Mouse (Mus musculus) midbrain, embryonic 14.5 days (tissue): ENCODE measurements around the gene Gabbr1. TPM values are rescaled to one million over a fixed set of nuclear protein-coding genes. Genes with fewer than 3 reads are reported as not detected.
A peak's percentile ranks its signal among the peaks of the same experiment; 100 is the strongest.
"Not testable (repeated sequence)": the region's sequence is repeated elsewhere in the genome, so short reads cannot be mapped to it uniquely, and the experiment has no call there.

Source experiments
- ATAC-seq: fragments of 200-750 bp; cut with Nextera tagmentation; 2 replicates; pipeline ENCODE4 v1.8.0; 2017; ENCODE audit warnings: moderate number of reproducible peaks, moderate library complexity; ENCODE audit not compliant: low FRiP score, low TSS enrichment
- DNase-seq: peaks from one replicate; pipeline ENCODE4 v3.0.0-alpha.2; 2015
- H3K27ac ChIP-seq: fragments of 300-500 bp; sonication (generic); replicated peaks from 2 replicates; pipeline ENCODE4 v1.5.1; 2014; ENCODE audit warnings: mild to moderate bottlenecking, low read depth, low read length, moderate library complexity
- H3K27me3 ChIP-seq: fragments of 300-500 bp; sonication (generic); 2 replicates; pipeline ENCODE4 v1.6.1; 2014; ENCODE audit warnings: low read length, control low read depth, mixed read lengths; ENCODE audit not compliant: control insufficient read depth, insufficient read depth
- H3K36me3 ChIP-seq: fragments of 300-500 bp; sonication (generic); 2 replicates; pipeline ENCODE4 v1.6.1; 2014; ENCODE audit warnings: low read length, control low read depth; ENCODE audit not compliant: control insufficient read depth, insufficient read depth
- H3K4me1 ChIP-seq: fragments of 300-500 bp; sonication (generic); 2 replicates; pipeline ENCODE4 v1.6.1; 2014; ENCODE audit warnings: mild to moderate bottlenecking, antibody characterized with exemption, low read length, control low read depth; ENCODE audit not compliant: control insufficient read depth, insufficient read depth
- H3K4me2 ChIP-seq: fragments of 300-500 bp; sonication (generic); 2 replicates; pipeline ENCODE4 v1.6.1; 2014; ENCODE audit warnings: mild to moderate bottlenecking, low read length, moderate library complexity
- H3K4me3 ChIP-seq: fragments of 300-500 bp; sonication (generic); replicated peaks from 2 replicates; pipeline ENCODE4 v1.5.1; 2014; ENCODE audit warnings: low read depth, low read length
- H3K9ac ChIP-seq: fragments of 300-500 bp; sonication (generic); replicated peaks from 2 replicates; pipeline ENCODE4 v1.6.1; 2014; ENCODE audit warnings: mild to moderate bottlenecking, low read length, moderate library complexity
- H3K9me3 ChIP-seq: fragments of 300-500 bp; sonication (generic); 2 replicates; pipeline ENCODE4 v1.6.1; 2016; ENCODE audit warnings: low read length, control low read depth, mixed read lengths; ENCODE audit not compliant: control insufficient read depth
- WGBS: fragments of 180-500 bp; shearing (Covaris S2); extraction: QIAGEN DNeasy Blood & Tissue Kit; methylation state at CpG from one replicate; pipeline ENCODE4 v1.1.7; 2014; 5-methylcytosine and 5-hydroxymethylcytosine counted together
- polyA plus RNA-seq: library from polyadenylated mRNA; unstranded; fragments of >200 nt; fragmentation: Nextera tagmentation; extraction: Ambion mirVana; gene quantifications from 2 replicates; pipeline ENCODE4 v1.2.1, GENCODE M21; 2014

Gabbr1 gene
- polyA plus RNA-seq, 1 experiment from 2014 or later, result 103 TPM

- Histone ChIP-seq H3K27ac (no peak overlapping the region), H3K9ac (no peak overlapping the region), H3K4me1 (0 out of 2 replicates have a peak, but pooled peaks cover 2% of the 10 kb centered on the region), H3K9me3 (no peaks in the 10 kb centered on the region), H3K4me2 (no peak overlapping the region), H3K36me3 (peaks cover 57% of the 10 kb centered on the region), H3K27me3 (no peaks in the 10 kb centered on the region), H3K4me3 (no peak overlapping the region)
- WGBS, result 83% methylated on average over 3 of the region's 3 CpGs
- no peak for DNase-seq
- ATAC-seq, result no peak
Observed at GRCm38 (mm10) chr17:37011719-37012118, 34.0 kb upstream of the Gabbr1 start.

GRCm38 (mm10) chr17:37012141-37012540 lies 33.6 kb upstream of the Gabbr1 start:
- Histone ChIP-seq H3K27ac (no peak overlapping the region), H3K36me3 (peaks cover 52% of the 10 kb centered on the region), H3K4me1 (0 out of 2 replicates have a peak, but pooled peaks cover 2% of the 10 kb centered on the region), H3K4me3 (no peak overlapping the region), H3K9ac (no peak overlapping the region), H3K9me3 (no peaks in the 10 kb centered on the region), H3K4me2 (no peak overlapping the region), H3K27me3 (no peaks in the 10 kb centered on the region)
- DNase-seq (no peak), ATAC-seq (no peak)
- WGBS, result 77% methylated on average over 5 of the region's 5 CpGs

- Histone ChIP-seq H3K4me2 (no peak overlapping the region), H3K27me3 (no peaks in the 10 kb centered on the region), H3K4me3 (no peak overlapping the region), H3K4me1 (no peaks in the 10 kb centered on the region), H3K9ac (no peak overlapping the region), H3K9me3 (no peaks in the 10 kb centered on the region), H3K36me3 (peaks cover 10% of the 10 kb centered on the region), H3K27ac (no peak overlapping the region)
- ATAC-seq (no peak), DNase-seq (no peak)
Observed at GRCm38 (mm10) chr17:37016333-37016732, 29.4 kb upstream of the Gabbr1 start.

GRCm38 (mm10) chr17:37018328-37018727 lies 27.4 kb upstream of the Gabbr1 start:
- ATAC-seq, result no peak
- H3K4me3 ChIP-seq, result no peak overlapping the region
- H3K27me3 ChIP-seq, result no peaks in the 10 kb centered on the region
- no peak overlapping the region for H3K27ac ChIP-seq
- H3K9me3 ChIP-seq, result no peaks in the 10 kb centered on the region
- 88% methylated on average over 3 of the region's 3 CpGs for WGBS
- DNase-seq, result no peak
- H3K4me1 ChIP-seq, result no peaks in the 10 kb centered on the region
- H3K4me2 ChIP-seq, result no peak overlapping the region
- H3K9ac ChIP-seq, result no peak overlapping the region
- H3K36me3 ChIP-seq, result no peaks in the 10 kb centered on the region

GRCm38 (mm10) chr17:37019242-37019641 lies 26.5 kb upstream of the Gabbr1 start:
- not testable (repeated sequence) for ATAC-seq, H3K36me3 ChIP-seq, H3K27ac ChIP-seq, H3K4me1 ChIP-seq, H3K4me3 ChIP-seq, H3K9me3 ChIP-seq, H3K9ac ChIP-seq, DNase-seq, H3K4me2 ChIP-seq, H3K27me3 ChIP-seq
- 94% methylated on average over 5 of the region's 5 CpGs for WGBS

DNA sequence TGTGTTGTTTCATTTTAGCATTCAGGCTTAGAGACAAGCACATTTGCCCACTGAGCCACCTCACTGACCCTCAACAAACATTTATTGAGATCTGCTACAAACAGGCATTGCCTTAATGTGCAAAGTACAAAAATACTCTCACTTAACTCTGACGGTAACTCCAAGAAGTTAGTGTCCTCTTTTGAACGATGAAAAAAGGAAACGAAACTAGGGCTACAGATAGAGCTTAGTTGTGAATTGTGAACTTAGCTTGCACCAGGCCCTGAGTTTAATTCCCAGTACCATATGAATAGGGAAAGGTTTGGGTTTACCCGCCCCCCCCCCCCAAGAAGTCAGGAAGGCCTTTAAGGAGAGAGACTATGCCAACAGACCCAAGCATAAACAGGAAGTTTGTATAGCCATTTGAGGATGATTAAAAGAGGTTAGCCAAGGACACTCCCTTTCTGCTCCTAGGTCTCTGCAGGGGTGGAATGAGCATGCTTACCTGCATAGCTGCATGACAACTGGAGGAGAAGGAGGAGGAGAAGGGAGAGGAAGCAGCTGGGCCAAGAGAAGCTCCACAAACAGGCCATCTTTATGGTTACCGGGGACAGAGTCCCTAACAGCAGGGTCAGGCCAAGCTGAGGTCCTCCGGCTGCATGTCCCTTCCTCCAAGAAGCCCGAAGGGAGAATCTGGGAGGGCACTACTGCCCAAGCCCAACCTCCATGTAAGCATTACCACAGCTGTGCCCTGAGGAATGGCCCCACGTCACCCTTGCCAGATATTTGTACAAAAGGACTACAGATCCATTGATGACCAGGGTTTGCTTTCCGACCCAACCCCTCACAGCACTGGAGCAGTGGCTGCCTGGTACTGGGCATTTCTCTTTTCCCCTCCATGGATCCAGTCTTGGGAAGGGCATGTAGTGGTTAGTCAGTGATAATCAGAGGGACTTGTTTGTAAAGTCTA lies 22.9 kb upstream of the Gabbr1 start, which contains the start of gene Mog:
TSS of gene Mog (minus strand) at position 771 of the 949 bp plus-strand sequence.
- Histone ChIP-seq H3K4me2 (no peak within 1 kb of the TSS), H3K4me1 (no peaks in the 10 kb centered on the region), H3K4me3 (no peak within 1 kb of the TSS), H3K9me3 (no peaks in the 10 kb centered on the region), H3K27me3 (no peaks in the 10 kb centered on the region), H3K27ac (no peak within 1 kb of the TSS), H3K36me3 (no peaks in the 10 kb centered on the region), H3K9ac (no peak within 1 kb of the TSS)
- no peak for DNase-seq
- no peak for ATAC-seq
- WGBS, result 71% methylated on average over 9 of the region's 9 CpGs

DNA sequence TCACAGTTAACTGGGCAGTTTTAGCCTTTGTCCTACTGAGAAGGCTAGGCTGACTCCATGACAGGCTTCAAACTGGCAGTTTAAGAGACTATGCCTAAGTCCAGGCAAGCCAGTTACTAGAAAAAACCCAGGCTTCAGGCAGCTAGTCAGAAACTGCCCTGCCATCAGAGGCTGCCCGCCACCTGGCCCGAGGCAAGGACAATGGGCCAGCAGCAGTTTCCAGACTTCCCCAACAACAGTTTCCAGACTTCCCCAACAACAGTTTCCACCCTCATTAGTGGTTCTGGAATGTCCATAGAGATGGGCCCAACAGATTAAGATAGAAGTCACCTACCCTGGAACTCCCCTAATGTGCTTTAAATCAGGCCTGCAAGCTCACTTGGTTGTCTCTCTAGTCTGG lies 19.3 kb upstream of the Gabbr1 start:
- H3K27ac ChIP-seq, result no peak overlapping the region

DNA sequence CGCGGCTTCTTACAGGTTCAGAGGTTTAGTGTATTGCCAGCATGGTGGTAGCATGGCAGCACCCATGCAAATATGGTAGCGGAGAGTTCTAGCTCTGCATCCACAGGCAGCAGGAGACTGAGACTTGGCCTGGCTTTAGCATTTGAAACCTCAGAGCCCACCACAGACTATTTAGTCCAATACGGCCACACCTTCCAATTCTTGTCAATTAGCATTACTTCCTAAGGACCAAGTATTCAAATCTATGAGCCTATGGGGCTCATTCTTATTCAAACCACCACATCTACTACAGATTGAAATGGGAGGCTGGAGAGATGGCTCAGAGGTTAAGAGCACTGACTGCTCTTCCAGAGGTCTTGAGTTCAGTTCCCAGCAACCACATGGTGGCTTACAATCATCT lies 18.3 kb upstream of the Gabbr1 start:
- 0 out of 2 replicates have a peak, but pooled peaks cover 4% of the 10 kb centered on the region for H3K4me1 ChIP-seq
- no peak for DNase-seq
- no peak overlapping the region for H3K4me3 ChIP-seq
- H3K27me3 ChIP-seq, result no peaks in the 10 kb centered on the region
- no peak for ATAC-seq
- H3K27ac ChIP-seq, result peak overlapping the region; percentile 98
- H3K4me2 ChIP-seq, result no peak overlapping the region
- no peaks in the 10 kb centered on the region for H3K36me3 ChIP-seq
- no peaks in the 10 kb centered on the region for H3K9me3 ChIP-seq
- no peak overlapping the region for H3K9ac ChIP-seq
- WGBS, result 96% methylated on average over 4 of the region's 4 CpGs

More for the DNA sequence above, 19.3 kb upstream of the Gabbr1 start:
- H3K27me3 ChIP-seq, result no peaks in the 10 kb centered on the region
- no peak for DNase-seq
- H3K4me3 ChIP-seq, result no peak overlapping the region
- no peak for ATAC-seq
- no peaks in the 10 kb centered on the region for H3K9me3 ChIP-seq
- no peaks in the 10 kb centered on the region for H3K36me3 ChIP-seq
- 0 out of 2 replicates have a peak, but pooled peaks cover 4% of the 10 kb centered on the region for H3K4me1 ChIP-seq
- no peak overlapping the region for H3K9ac ChIP-seq
- H3K4me2 ChIP-seq, result no peak overlapping the region
- WGBS, result 58% methylated on average over 2 of the region's 2 CpGs

DNA sequence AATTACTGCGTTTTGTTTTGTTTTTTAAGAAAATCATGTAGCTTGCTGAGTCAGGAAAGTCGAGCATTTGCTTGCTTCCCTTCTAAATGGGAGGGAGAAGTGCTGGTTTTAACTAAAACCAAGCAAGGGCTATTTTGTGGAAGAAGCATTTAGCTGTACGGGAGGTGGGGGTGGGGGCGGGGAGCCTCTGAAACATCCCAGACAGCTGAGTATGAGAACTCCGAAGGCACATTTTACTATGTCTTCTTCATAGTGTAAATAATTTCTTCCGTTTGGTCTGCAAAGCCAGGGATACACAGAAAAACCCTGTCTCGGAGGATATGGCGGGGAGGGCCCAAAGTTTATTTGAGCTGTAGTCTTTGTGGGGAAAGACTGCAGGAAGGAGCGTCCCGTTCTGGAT lies 17.6 kb upstream of the Gabbr1 start:
- Histone ChIP-seq H3K9ac (peak overlapping the region; percentile 61), H3K9me3 (no peaks in the 10 kb centered on the region), H3K4me1 (0 out of 2 replicates have a peak, but pooled peaks cover 4% of the 10 kb centered on the region), H3K4me3 (peak overlapping the region; percentile 39), H3K27ac (peak overlapping the region; percentile 98), H3K36me3 (no peaks in the 10 kb centered on the region), H3K4me2 (peak overlapping the region; percentile 58), H3K27me3 (no peaks in the 10 kb centered on the region)
- ATAC-seq (peak; percentile 24; the same call in 1 of the 2 replicates), DNase-seq (no peak)
- WGBS, result 2% methylated on average over 10 of the region's 10 CpGs
